Mouse (Mus musculus) E14TG2a.4 (cell line): ENCODE measurements around the gene Cdcp1.

Experiments used
- CTCF ChIP-seq: conservative IDR thresholded peaks from 2 replicates; pipeline ENCODE4 v1.5.1; 2014; ENCODE audit warnings: low read length
- NANOG ChIP-seq: IDR thresholded peaks from 2 replicates; pipeline ENCODE4 v1.6.1; 2014; ENCODE audit warnings: borderline replicate concordance, low read length, mixed read lengths

DNA sequence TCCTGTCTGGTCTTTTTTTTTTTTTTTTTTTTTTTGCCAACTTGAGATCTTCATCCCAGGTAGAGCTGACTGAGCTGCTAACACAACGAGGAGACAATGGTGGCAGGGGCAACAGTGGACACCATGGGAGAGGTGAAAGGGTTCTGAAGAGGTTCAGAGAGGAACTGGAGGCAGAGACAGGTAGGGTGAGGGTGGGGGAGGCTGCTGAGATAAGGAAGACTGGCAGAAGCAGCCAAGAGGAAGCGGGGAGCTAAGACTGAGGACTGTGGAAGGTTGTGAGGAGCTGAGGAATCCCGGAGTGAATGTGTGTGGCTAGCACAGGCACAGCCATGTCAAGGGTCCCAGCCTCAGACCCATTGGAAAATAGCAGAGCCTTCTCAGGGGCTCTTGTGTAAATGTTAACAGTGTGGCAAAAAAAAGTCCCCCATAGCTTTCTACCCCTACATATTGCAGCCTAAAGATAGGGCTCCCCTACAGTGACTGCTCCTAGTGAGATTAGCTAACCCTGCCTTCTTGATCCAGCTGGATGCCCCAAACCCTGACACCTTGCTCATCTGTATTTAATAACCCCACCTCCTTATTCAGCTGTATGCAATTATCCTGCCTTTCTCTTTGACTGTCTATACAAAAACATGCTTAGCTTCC lies 11.4 kb upstream of the Cdcp1 start:
- TF ChIP-seq CTCF (no peak), NANOG (no peak)
